Mouse (Mus musculus): ENCODE data around the gene Arap1. TPM values are rescaled to one million over a fixed set of nuclear protein-coding genes. Genes with fewer than 3 reads are reported as not detected.

Arap1 gene
- total RNA-seq, 2 experiments from 2014 or later, result 24.9 to 39.1 TPM

Other genes with a start within 250 kb of the Arap1 start
- 10 to 100 TPM; 26.7 to 30.9 TPM for gene Atg16l2, start 45.8 kb upstream of the Arap1 start, total RNA-seq (2021)
- gene Stard10, start 31.0 kb upstream of the Arap1 start, total RNA-seq (2021), result 10 to 100 TPM; 38.1 to 90.0 TPM
- gene Gm45837, start 62.8 kb downstream of the Arap1 start, total RNA-seq (2021), result 1 to 10 TPM in 1 of 2 experiments, not detected in 1; 3.4 TPM
- gene Pde2a, start 73.6 kb downstream of the Arap1 start, total RNA-seq (2021), result 100 to 1,000 TPM; 157 to 186 TPM
- under 1 TPM in 1 of 2 experiments, not detected in 1; 0.19 TPM for gene Art2b, start 237.5 kb downstream of the Arap1 start, total RNA-seq (2021)